Mouse (Mus musculus) lung, embryonic 16.5 days (tissue): ENCODE measurements around the gene Actrt2. TPM values are rescaled to one million over a fixed set of nuclear protein-coding genes. Genes with fewer than 3 reads are reported as not detected.

Experiments used
- ATAC-seq: fragments of 200-750 bp; cut with Nextera tagmentation; 2 replicates; pipeline ENCODE4 v1.8.0; 2017; ENCODE audit warnings: low read depth, mild to moderate bottlenecking, moderate library complexity
- H3K27ac ChIP-seq: fragments of 300-500 bp; sonication (generic); 2 replicates; pipeline ENCODE4 v1.5.1; 2014; ENCODE audit warnings: mild to moderate bottlenecking, control low read depth, low read length
- H3K27me3 ChIP-seq: fragments of 300-500 bp; sonication (generic); 2 replicates; pipeline ENCODE4 v1.6.1; 2014; ENCODE audit warnings: low read depth, low read length, mixed read lengths; ENCODE audit not compliant: control insufficient read depth, insufficient read depth
- H3K36me3 ChIP-seq: fragments of 300-500 bp; sonication (generic); 2 replicates; pipeline ENCODE4 v1.6.1; 2014; ENCODE audit warnings: low read length; ENCODE audit not compliant: control insufficient read depth, insufficient read depth
- H3K4me1 ChIP-seq: fragments of 300-500 bp; sonication (generic); replicated peaks from 2 replicates; pipeline ENCODE4 v1.6.1; 2014; ENCODE audit warnings: low read length, mixed read lengths; ENCODE audit not compliant: control insufficient read depth, insufficient read depth
- H3K4me2 ChIP-seq: fragments of 300-500 bp; sonication (generic); 2 replicates; pipeline ENCODE4 v1.6.1; 2014; ENCODE audit warnings: low read depth, low read length, control low read depth
- H3K4me3 ChIP-seq: fragments of 300-500 bp; sonication (generic); 2 replicates; pipeline ENCODE4 v1.5.1; 2014; ENCODE audit warnings: mild to moderate bottlenecking, low read length, control low read depth
- H3K9ac ChIP-seq: fragments of 300-500 bp; sonication (generic); 2 replicates; pipeline ENCODE4 v1.6.1; 2014; ENCODE audit warnings: low read length, control low read depth
- H3K9me3 ChIP-seq: fragments of 300-500 bp; sonication (generic); 2 replicates; pipeline ENCODE4 v1.6.1; 2016; ENCODE audit warnings: low read length; ENCODE audit not compliant: control insufficient read depth
- WGBS: fragments of 180-500 bp; shearing (Covaris S2); extraction: QIAGEN DNeasy Blood & Tissue Kit; methylation state at CpG from one replicate; pipeline ENCODE4 v1.1.7; 2014; 5-methylcytosine and 5-hydroxymethylcytosine counted together
- polyA plus RNA-seq: library from polyadenylated mRNA; unstranded; fragments of >200 nt; fragmentation: Nextera tagmentation; extraction: Ambion mirVana; gene quantifications from 2 replicates; pipeline ENCODE4 v1.2.1, GENCODE M21; 2015

Gene Actrt2
- polyA plus RNA-seq, 1 experiment from 2014 or later = not detected

- 30% methylated on average over 7 of the region's 7 CpGs for WGBS
- no peak for ATAC-seq
- Histone ChIP-seq H3K9ac (no peak overlapping the region), H3K27ac (no peak overlapping the region), H3K4me1 (no peaks in the 10 kb centered on the region; the same call in 1 of the 2 replicates), H3K4me3 (no peak overlapping the region), H3K4me2 (no peak overlapping the region), H3K36me3 (no peaks in the 10 kb centered on the region), H3K9me3 (no peaks in the 10 kb centered on the region), H3K27me3 (no peaks in the 10 kb centered on the region)
These were observed 35.9 kb upstream of the Actrt2 start for GRCm38 (mm10) chr4:154703426-154704070.

DNA sequence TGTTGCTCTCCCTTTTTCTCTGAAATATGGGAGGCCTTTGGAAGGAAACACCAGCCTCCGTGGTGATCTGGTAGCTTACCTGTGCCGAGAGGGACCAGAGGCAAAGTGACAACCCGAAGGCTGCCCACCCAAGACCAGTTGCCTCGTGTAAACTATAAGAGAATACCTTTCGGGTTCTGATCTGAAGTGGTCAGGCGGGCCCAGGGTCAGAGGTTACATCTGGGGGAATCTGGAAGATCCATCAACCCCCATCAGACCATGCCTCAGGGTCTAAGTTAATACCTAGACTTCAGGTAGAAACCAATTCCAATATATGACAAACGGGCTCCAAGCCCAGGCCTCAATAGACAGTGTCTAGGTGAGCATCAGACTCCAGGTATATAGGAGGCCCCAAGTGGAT, 35.3 kb upstream of the Actrt2 start:
- no peaks in the 10 kb centered on the region for H3K9me3 ChIP-seq
- no peak overlapping the region for H3K27ac ChIP-seq
- no peaks in the 10 kb centered on the region for H3K36me3 ChIP-seq
- H3K4me3 ChIP-seq = no peak overlapping the region
- no peaks in the 10 kb centered on the region; the same call in 1 of the 2 replicates for H3K4me1 ChIP-seq
- H3K4me2 ChIP-seq = no peak overlapping the region
- 83% methylated on average over 7 of the region's 7 CpGs for WGBS
- ATAC-seq = no peak
- no peak overlapping the region for H3K9ac ChIP-seq
- no peaks in the 10 kb centered on the region for H3K27me3 ChIP-seq

DNA sequence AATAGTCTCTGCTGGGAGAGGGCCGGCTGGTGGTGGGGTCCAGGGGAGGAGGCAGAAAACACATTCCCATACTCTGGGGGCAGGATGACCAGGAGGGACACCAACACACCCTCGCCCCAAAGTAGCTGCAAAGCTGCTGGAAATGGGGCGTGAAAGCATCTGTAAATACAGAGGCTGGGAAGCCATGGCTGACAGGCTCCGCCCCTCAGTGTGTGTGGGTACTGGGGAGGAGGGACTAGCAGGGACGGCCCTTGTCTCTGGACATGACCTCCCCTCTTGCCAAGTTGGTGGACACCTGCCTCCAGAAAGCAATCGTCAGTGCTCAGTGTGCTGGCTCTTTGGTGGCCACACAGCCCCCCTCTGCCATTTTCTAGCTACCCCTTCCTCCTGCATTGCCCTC, 34.5 kb upstream of the Actrt2 start:
- Histone ChIP-seq H3K4me3 (no peak overlapping the region), H3K27ac (no peak overlapping the region), H3K4me2 (no peak overlapping the region), H3K27me3 (no peaks in the 10 kb centered on the region), H3K9me3 (no peaks in the 10 kb centered on the region), H3K4me1 (no peaks in the 10 kb centered on the region; the same call in 1 of the 2 replicates), H3K9ac (no peak overlapping the region), H3K36me3 (no peaks in the 10 kb centered on the region)
- 44% methylated on average over 6 of the region's 6 CpGs for WGBS
- ATAC-seq = no peak; the same call in 1 of the 2 replicates

DNA sequence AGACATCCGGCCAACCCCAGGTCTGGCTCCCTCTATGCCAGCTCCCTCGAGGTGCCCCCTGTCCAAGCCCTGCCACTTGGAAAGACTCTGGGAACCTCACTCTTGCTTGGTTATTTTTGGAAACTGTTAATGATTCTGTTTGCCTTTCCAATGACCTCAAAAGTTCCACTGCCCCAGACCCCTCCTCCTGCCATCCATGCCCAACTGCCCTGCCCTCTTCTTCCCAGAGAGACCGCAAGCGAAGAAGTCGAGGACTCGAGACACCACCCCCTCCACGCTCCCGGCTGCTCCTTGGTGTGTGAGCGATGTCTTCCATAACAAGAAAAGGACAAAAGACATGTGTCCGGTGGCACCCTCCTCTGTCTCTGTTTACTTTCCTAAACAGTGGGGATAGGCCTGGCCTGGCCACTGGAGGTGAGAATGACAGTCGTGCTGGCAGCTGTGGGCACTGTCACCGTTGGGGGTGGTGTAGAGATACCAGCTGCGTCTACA, 33.3 kb upstream of the Actrt2 start:
- H3K36me3 ChIP-seq = no peaks in the 10 kb centered on the region
- H3K4me2 ChIP-seq = no peak overlapping the region
- no peaks in the 10 kb centered on the region for H3K27me3 ChIP-seq
- H3K27ac ChIP-seq = no peak overlapping the region
- no peak overlapping the region for H3K9ac ChIP-seq
- no peaks in the 10 kb centered on the region for H3K9me3 ChIP-seq
- no peaks in the 10 kb centered on the region; the same call in 1 of the 2 replicates for H3K4me1 ChIP-seq
- peak; percentile 41 for ATAC-seq
- 54% methylated on average over 13 of the region's 13 CpGs for WGBS
- no peak overlapping the region for H3K4me3 ChIP-seq

DNA sequence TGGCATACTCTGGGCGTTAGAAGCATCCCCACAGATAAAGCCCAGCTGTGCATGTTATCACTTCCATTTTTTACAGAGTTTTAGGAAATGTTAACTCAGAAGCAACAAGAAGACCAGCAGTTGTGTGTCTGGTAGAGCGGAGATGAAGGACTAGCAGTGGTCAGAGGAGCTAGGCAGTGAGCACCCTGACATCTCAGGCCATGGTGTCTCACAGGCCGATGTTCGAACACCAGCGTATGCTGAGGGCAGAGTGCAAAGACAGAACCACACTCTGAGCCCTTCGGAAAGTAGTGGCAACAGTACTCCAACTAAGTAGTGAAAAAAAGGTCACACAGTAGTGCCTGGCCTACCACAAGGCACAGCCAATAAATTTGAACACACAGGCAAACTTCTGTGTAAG, 32.8 kb upstream of the Actrt2 start:
- H3K4me1 ChIP-seq = no peaks in the 10 kb centered on the region; the same call in 1 of the 2 replicates
- WGBS = 90% methylated on average over 6 of the region's 6 CpGs
- no peak overlapping the region for H3K27ac ChIP-seq
- ATAC-seq = no peak
- H3K4me2 ChIP-seq = no peak overlapping the region
- H3K9ac ChIP-seq = no peak overlapping the region
- H3K4me3 ChIP-seq = no peak overlapping the region
- H3K36me3 ChIP-seq = no peaks in the 10 kb centered on the region
- H3K9me3 ChIP-seq = no peaks in the 10 kb centered on the region
- H3K27me3 ChIP-seq = no peaks in the 10 kb centered on the region

GRCm38 (mm10) chr4:154699236-154699635, 31.6 kb upstream of the Actrt2 start:
- H3K9ac ChIP-seq = no peak overlapping the region
- H3K4me1 ChIP-seq = no peaks in the 10 kb centered on the region; the same call in 1 of the 2 replicates
- no peak overlapping the region for H3K27ac ChIP-seq
- no peak overlapping the region for H3K4me2 ChIP-seq
- no peak overlapping the region for H3K4me3 ChIP-seq
- no peaks in the 10 kb centered on the region for H3K27me3 ChIP-seq
- no peak for ATAC-seq
- no peaks in the 10 kb centered on the region for H3K9me3 ChIP-seq
- H3K36me3 ChIP-seq = no peaks in the 10 kb centered on the region
- 58% methylated on average over 8 of the region's 8 CpGs for WGBS

GRCm38 (mm10) chr4:154698631-154699030, 31.0 kb upstream of the Actrt2 start:
- Histone ChIP-seq H3K27ac (no peak overlapping the region), H3K9me3 (no peaks in the 10 kb centered on the region), H3K4me2 (no peak overlapping the region), H3K36me3 (no peaks in the 10 kb centered on the region), H3K4me3 (no peak overlapping the region), H3K9ac (no peak overlapping the region), H3K4me1 (no peaks in the 10 kb centered on the region; the same call in 1 of the 2 replicates), H3K27me3 (no peaks in the 10 kb centered on the region; the same call in 1 of the 2 replicates)
- no peak for ATAC-seq
- WGBS = 92% methylated on average over 1 of the region's 1 CpGs

DNA sequence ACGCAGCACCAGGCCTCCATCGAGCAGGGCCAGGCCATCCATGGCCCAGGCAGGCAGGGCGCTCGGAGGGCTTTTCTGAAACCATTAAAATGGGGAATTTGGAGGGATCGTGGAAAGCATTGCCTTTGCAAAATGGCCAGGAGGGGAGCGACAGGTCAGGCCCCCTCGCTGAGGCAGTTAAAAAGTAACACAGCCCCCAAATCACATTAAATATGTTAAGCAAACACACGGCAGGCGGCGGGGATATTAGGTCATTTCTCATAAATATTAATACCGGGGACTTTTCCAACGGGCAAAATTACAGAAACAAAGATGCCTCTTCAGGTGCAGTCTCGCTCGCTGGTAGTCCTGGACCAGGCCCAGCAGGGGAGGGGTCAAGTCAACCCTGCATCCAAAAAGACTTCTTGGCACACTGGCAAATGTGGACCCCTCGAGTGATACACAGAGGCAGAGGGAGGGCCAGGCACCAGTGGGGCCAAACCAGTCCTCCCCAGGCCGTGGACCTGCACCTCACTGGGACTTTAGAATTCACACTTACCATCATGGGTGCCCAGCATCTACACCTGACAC, 30.4 kb upstream of the Actrt2 start:
- Histone ChIP-seq H3K4me2 (no peak overlapping the region), H3K27ac (no peak overlapping the region), H3K4me1 (no peaks in the 10 kb centered on the region; the same call in 1 of the 2 replicates), H3K36me3 (no peaks in the 10 kb centered on the region), H3K27me3 (no peaks in the 10 kb centered on the region; the same call in 1 of the 2 replicates), H3K9ac (no peak overlapping the region), H3K9me3 (no peaks in the 10 kb centered on the region), H3K4me3 (no peak overlapping the region)
- 74% methylated on average over 16 of the region's 16 CpGs for WGBS
- ATAC-seq = no peak

GRCm38 (mm10) chr4:154697476-154697875, 29.8 kb upstream of the Actrt2 start:
- Histone ChIP-seq H3K9me3 (no peaks in the 10 kb centered on the region), H3K27me3 (no peaks in the 10 kb centered on the region; the same call in 1 of the 2 replicates), H3K27ac (no peak overlapping the region), H3K4me3 (no peak overlapping the region), H3K36me3 (no peaks in the 10 kb centered on the region), H3K4me2 (no peak overlapping the region), H3K9ac (no peak overlapping the region), H3K4me1 (no peaks in the 10 kb centered on the region; the same call in 1 of the 2 replicates)
- ATAC-seq = no peak
- whole genome bisulfite sequencing = 71% methylated on average over 5 of the region's 5 CpGs
